Mouse (Mus musculus): ENCODE results near the gene Sorcs3.

DNA sequence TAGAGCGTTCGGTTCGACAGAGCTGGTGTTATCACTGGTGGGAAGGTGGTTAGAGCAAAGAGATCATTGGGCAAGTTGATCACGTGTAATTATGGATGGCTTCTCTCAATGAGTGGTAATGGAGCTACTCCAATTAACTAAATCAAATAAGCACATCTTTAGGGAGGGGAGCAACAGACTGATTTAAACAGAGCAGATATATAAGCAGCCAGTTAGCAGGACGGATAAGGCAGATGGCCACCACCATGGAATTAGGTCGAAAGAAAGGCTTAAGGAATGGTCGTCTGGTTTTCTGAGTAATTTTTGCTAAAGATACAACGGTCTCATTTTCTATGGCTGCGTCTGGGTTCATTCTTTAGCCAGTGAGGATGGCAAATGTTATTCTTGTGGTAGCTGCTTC, 549.3 kb downstream of the Sorcs3 start:
- TF ChIP-seq EP300 (IDR thresholded peaks at IDR 0.05; ENCODE audit: low read depth in 1 of 2, low read length in 2 of 2) (no peak), GABPA (IDR thresholded peaks at IDR 0.05; ENCODE audit: low read depth, low read length) (no peak), TAL1 (IDR thresholded peaks at IDR 0.05; ENCODE audit: low read length) (no peak), HCFC1 (IDR thresholded peaks at IDR 0.05; ENCODE audit: low read depth, low read length) (no peak), POLR2A (IDR thresholded peaks at IDR 0.05; ENCODE audit: control insufficient read depth in 1 of 2, insufficient read depth in 1 of 2, low read depth in 1 of 2, low read length in 2 of 2, poor library complexity in 1 of 2) (no peak), CTCF (IDR thresholded peaks at IDR 0.05 in 2 of 3, conservative IDR thresholded peaks at IDR 0.05 in 1 of 3; ENCODE audit: control insufficient read depth in 1 of 3, insufficient read depth in 1 of 3, low read depth in 2 of 3, low read length in 3 of 3, poor library complexity in 1 of 3, severe bottlenecking in 1 of 3) (no peak), MXI1 (IDR thresholded peaks at IDR 0.05; ENCODE audit: low read depth, low read length) (no peak), GATA1 (IDR thresholded peaks at IDR 0.05; ENCODE audit: low read depth, low read length) (no peak), MEF2A (IDR thresholded peaks at IDR 0.05; ENCODE audit: extremely low read depth, insufficient replicate concordance, low read depth, low read length, poor library complexity, severe bottlenecking) (no peak)
